Mouse (Mus musculus): ENCODE data around the gene Lgals2. TPM values are rescaled to one million over a fixed set of nuclear protein-coding genes. Genes with fewer than 3 reads are reported as not detected.

The Lgals2 gene
- polyA plus RNA-seq, 1 experiment from 2014 or later = 1.8 TPM

DNA sequence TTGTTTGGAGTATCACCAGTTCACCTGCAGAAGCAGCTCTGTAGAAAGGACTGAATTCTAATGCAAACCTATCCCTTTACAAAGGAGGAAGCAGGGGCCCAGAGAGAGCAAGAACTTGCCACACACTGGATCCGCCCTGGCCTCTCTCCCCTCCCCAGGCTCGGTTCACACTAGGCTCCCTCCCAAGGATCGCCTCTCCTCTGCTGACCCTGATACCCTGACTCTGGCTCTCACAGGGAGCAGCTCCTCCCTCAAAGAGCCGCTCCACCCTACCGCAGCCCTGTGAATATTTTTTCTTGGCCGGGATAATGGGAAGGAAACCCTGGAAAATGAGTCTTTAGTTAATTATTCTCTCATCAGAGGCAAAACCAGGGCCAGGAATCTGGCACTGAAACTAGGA lies 51.0 kb downstream of the Lgals2 start:
- H3K27me3 ChIP-seq = peaks cover 46% of the 10 kb centered on the region
- peaks cover 69% of the 10 kb centered on the region for H3K4me1 ChIP-seq
- H3K4me2 ChIP-seq = peak overlapping the region; percentile 97; the same call in 1 of the 2 replicates

DNA sequence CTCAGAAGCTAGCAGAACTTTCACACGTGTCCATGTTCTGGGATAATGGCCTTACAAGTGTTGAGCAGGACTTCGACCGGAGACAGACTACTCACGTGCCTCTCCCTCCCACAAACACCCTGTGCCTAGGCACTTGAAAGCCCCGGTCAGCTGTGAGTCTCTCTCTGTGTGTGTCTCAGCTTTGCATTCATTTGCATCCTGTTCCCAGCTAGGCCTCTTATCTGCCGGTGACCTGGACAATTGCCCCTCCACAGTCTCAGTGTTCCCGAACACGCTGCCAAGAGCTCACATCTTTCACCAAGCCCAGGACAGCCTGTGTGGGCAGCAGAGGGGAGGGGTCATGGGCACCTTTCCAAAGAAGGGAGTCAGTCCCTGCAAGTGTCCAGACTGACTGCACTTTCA lies 51.8 kb downstream of the Lgals2 start:
- Histone ChIP-seq H3K4me1 (peaks cover 74% of the 10 kb centered on the region), H3K9me3 (replicated peaks) (no peaks in the 10 kb centered on the region), H3K27me3 (peaks cover 51% of the 10 kb centered on the region), H3K27ac (peak overlapping the region; percentile 92), H3K9ac (no peak overlapping the region), H3K36me3 (peaks cover under 1% of the 10 kb centered on the region; the same call in 1 of the 2 replicates), H3K4me3 (replicated peaks) (peak overlapping the region; percentile 70), H3K4me2 (peak overlapping the region; percentile 97)
- ATAC-seq (replicated peaks; ENCODE audit: low FRiP score) = peak; percentile 7; the same call in 1 of the 2 replicates
- 5% methylated on average over 8 of the region's 8 CpGs for WGBS

More for the DNA sequence above, 51.0 kb downstream of the Lgals2 start:
- WGBS = 7% methylated on average over 6 of the region's 6 CpGs
- Histone ChIP-seq H3K9ac (no peak overlapping the region), H3K4me3 (replicated peaks) (no peak overlapping the region), H3K9me3 (replicated peaks) (no peaks in the 10 kb centered on the region), H3K36me3 (no peaks in the 10 kb centered on the region), H3K27ac (peak overlapping the region; percentile 92)
- ATAC-seq (replicated peaks; ENCODE audit: low FRiP score) = peak; percentile 49

DNA sequence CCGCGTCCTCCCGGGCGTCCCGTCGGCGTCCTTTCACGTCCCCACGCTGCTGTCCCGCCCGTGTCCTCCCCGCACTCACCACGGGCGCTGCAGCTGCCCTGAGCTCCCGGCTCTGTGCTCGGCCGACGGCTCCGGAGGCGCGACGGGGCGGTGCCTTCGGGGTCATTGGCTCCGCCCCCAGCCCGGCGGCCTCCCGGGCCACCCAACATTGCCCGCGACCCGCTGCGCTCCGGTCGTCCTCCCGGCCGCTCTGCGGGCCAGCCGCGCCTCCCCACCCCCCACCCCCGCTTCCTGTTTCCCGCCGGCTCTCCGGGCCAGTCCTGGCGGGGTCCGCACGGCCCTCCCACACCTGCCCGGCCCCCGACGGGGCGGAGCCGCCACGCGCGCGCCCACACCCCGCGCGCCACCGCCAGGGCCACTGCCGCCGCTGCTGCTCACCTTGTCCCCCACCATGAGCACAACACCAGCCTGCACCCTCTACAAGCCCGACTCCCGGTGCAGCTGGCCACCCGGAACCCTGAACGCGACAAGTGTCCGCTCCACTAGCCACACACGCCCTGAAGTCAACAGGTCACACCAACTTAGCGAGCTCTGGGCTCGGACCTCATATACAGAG lies 52.4 kb downstream of the Lgals2 start, which contains the start of gene Card10:
Card10 (minus strand) TSS at position 267 of the 616 bp plus-strand sequence.
- Histone ChIP-seq H3K9me3 (replicated peaks) (no peaks in the 10 kb centered on the region), H3K36me3 (peaks cover 5% of the 10 kb centered on the region; the same call in 1 of the 2 replicates), H3K4me2 (peak within 1 kb of the TSS; percentile 97), H3K9ac (peak within 1 kb of the TSS; percentile 74), H3K27ac (peak within 1 kb of the TSS; percentile 92), H3K4me3 (replicated peaks) (peak within 1 kb of the TSS; percentile 70), H3K27me3 (peaks cover 57% of the 10 kb centered on the region), H3K4me1 (peaks cover 76% of the 10 kb centered on the region)
- ATAC-seq (replicated peaks; ENCODE audit: low FRiP score) = peak; percentile 72
- 1% methylated on average over 70 of the region's 70 CpGs for WGBS

DNA sequence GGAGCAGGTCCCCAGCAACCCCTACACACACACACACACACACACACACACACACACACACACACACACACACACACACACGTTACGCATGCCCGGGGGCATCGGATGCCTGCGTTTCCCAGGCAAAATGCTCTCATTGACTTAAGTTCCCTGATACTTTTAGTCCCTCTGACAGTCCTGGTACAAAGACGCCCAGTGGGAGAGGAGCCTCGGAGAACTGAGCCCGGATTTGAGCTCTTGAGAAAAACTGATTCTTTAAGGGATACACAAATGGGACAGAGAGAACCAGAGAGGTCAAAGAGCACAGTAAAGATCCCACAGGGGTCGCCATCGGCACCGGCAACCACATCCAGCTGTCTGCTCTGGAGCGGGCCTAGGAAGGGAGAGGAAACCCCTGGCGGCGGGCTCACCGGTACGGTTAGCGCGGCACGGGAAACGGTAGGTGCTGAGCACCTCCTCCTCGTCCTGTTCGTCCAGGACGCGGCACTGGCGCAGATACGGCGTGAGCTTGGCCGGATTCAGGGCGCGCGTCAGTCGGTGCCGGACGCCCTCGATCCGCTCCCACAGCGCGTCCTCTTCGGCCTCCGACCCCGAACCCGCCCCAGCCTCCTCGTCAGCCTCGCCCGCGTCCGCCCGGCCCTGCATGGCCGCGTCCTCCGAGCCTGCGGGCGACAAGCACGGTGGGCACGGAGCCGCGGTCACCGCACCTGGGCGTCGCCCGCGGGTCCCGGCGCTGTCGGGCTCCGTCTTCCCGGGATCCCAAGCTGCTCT lies 53.2 kb downstream of the Lgals2 start:
- Histone ChIP-seq H3K9ac (peak overlapping the region; percentile 74), H3K4me3 (replicated peaks) (peak overlapping the region; percentile 70), H3K27ac (peak overlapping the region; percentile 92), H3K4me1 (peaks cover 76% of the 10 kb centered on the region), H3K36me3 (peaks cover 5% of the 10 kb centered on the region; the same call in 1 of the 2 replicates), H3K4me2 (peak overlapping the region; percentile 97), H3K9me3 (replicated peaks) (no peaks in the 10 kb centered on the region), H3K27me3 (peaks cover 62% of the 10 kb centered on the region)
- 3% methylated on average over 57 of the region's 67 CpGs for WGBS
- ATAC-seq (replicated peaks; ENCODE audit: low FRiP score) = no peak

DNA sequence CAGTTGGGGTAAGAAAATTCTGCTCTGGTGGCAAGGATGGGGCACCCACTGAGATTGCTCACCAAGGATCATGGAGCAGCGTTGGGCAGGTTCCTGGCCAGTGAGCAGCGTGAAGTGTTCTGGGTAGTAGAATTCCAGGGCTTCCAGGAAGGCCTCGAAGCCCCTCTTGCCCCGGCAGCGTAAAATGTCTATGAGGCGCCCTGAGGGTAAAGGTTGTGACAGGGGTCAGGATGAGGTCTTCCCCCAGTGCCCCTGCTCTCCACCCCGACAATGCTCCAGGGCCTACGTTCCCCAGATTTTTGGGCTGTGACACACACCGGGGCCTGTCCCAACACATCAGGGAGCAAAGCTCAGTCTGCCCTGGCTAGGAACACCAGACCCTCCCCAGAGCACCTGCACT lies 53.8 kb downstream of the Lgals2 start:
- 55% methylated on average over 9 of the region's 9 CpGs for WGBS
- no peak for ATAC-seq (replicated peaks; ENCODE audit: low FRiP score)
- Histone ChIP-seq H3K27me3 (peaks cover 61% of the 10 kb centered on the region), H3K4me1 (peaks cover 76% of the 10 kb centered on the region), H3K36me3 (peaks cover 5% of the 10 kb centered on the region; the same call in 1 of the 2 replicates), H3K4me2 (peak overlapping the region; percentile 97), H3K4me3 (replicated peaks) (peak overlapping the region; percentile 70), H3K27ac (0 out of 2 replicates have a peak overlapping the region, but pooled peaks have one; percentile 92), H3K9ac (peak overlapping the region; percentile 74; the same call in 1 of the 2 replicates), H3K9me3 (replicated peaks) (no peaks in the 10 kb centered on the region)

Small RNA genes within 50 kb of the gene (microRNA-seq; reads per million reads assigned to microRNA genes)
- gene Mir6955 = not detected

Other genes with a start within 250 kb of the Lgals2 start
- 0.04 TPM in 1 of 2 replicates, not detected in the other for gene Elfn2, start 136.8 kb downstream of the Lgals2 start, polyA plus RNA-seq (2015; fragmentation: Nextera tagmentation; extraction: Ambion mirVana)
- 25.4 and 25.6 TPM in 2 replicates for gene Mfng, start 82.1 kb downstream of the Lgals2 start, polyA plus RNA-seq (2015; fragmentation: Nextera tagmentation; extraction: Ambion mirVana)
- gene Card10, start 52.5 kb downstream of the Lgals2 start, polyA plus RNA-seq (2015; fragmentation: Nextera tagmentation; extraction: Ambion mirVana) = 9.1 and 9.5 TPM in 2 replicates
- 46.2 and 51.1 TPM in 2 replicates for gene Cdc42ep1, start 12.9 kb downstream of the Lgals2 start, polyA plus RNA-seq (2015; fragmentation: Nextera tagmentation; extraction: Ambion mirVana)
- gene Gga1, start 21.7 kb upstream of the Lgals2 start, polyA plus RNA-seq (2015; fragmentation: Nextera tagmentation; extraction: Ambion mirVana) = 49.5 and 55.5 TPM in 2 replicates
- 0.14 and 0.60 TPM in 2 replicates for gene Gm49510, start 44.1 kb upstream of the Lgals2 start, polyA plus RNA-seq (2015; fragmentation: Nextera tagmentation; extraction: Ambion mirVana)
- gene Sh3bp1, start 44.2 kb upstream of the Lgals2 start, polyA plus RNA-seq (2015; fragmentation: Nextera tagmentation; extraction: Ambion mirVana) = 34.4 and 41.6 TPM in 2 replicates
- 13.7 and 15.0 TPM in 2 replicates for gene Pdxp, start 58.4 kb upstream of the Lgals2 start, polyA plus RNA-seq (2015; fragmentation: Nextera tagmentation; extraction: Ambion mirVana)
- 761 and 838 TPM in 2 replicates for gene Lgals1, start 71.2 kb upstream of the Lgals2 start, polyA plus RNA-seq (2015; fragmentation: Nextera tagmentation; extraction: Ambion mirVana)
- 54.6 and 58.9 TPM in 2 replicates for gene Nol12, start 79.4 kb upstream of the Lgals2 start, polyA plus RNA-seq (2015; fragmentation: Nextera tagmentation; extraction: Ambion mirVana)
- 62.9 and 66.6 TPM in 2 replicates for gene Triobp, start 92.2 kb upstream of the Lgals2 start, polyA plus RNA-seq (2015; fragmentation: Nextera tagmentation; extraction: Ambion mirVana)
- 513 and 545 TPM in 2 replicates for gene H1f0, start 172.9 kb upstream of the Lgals2 start, polyA plus RNA-seq (2015; fragmentation: Nextera tagmentation; extraction: Ambion mirVana)
- 0.12 and 0.30 TPM in 2 replicates for gene Galr3, start 186.4 kb upstream of the Lgals2 start, polyA plus RNA-seq (2015; fragmentation: Nextera tagmentation; extraction: Ambion mirVana)
- gene Ankrd54, start 207.4 kb upstream of the Lgals2 start, polyA plus RNA-seq (2015; fragmentation: Nextera tagmentation; extraction: Ambion mirVana) = 47.7 and 56.3 TPM in 2 replicates
- 243 and 247 TPM in 2 replicates for gene Eif3l, start 219.7 kb upstream of the Lgals2 start, polyA plus RNA-seq (2015; fragmentation: Nextera tagmentation; extraction: Ambion mirVana)

All from kidney, embryonic 15.5 days (tissue).